In the genomic region with DNA sequence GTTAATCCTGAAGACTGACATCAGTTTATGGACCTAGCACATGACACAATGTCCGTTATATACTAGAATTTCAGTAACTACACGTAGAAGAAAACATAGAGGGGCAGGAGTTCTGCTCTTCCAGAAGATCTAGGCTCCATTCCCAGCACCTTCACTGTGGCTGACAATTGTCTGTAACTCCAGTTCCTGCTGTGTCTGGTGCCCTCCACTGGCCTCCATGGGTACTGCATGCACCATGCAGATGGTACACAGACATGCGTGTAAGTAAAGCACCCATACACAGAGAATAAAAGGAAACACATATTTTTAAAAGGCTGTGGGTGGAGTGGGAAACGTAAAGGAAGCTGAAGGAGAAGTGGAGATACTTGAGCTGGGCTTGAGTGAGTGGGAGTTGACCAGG, we compare ENCODE assay signal across 12 mouse cellular contexts.
DNase-seq lines count a peak whose midpoint lies in the region; ATAC-seq and TF ChIP-seq lines count a peak whose summit lies in the region.
"Had no signal": no experiment of that assay in that cellular context is flagged by ENCODE, and none has a peak within 500 bp of the region (broad histone marks: within the 10 kb centered on the region; RNA-seq: fewer than 3 reads in every experiment).

No protein-coding gene starts in this region.

- no peaks in the 10 kb centered on the region for H3K27me3 ChIP-seq in lung, postnatal 0 days (replicated peaks; ENCODE audit: insufficient read depth, low read length)
- no peaks in the 10 kb centered on the region for H3K27me3 ChIP-seq in splenic B cell, adult 2 months (ENCODE audit: control insufficient read depth, insufficient read depth, low read length, poor library complexity, severe bottlenecking)
- H3K27me3 ChIP-seq: kidney, embryonic 15.5 days; limb, embryonic 15.5 days; stomach, embryonic 15.5 days had no signal

- H3K9ac ChIP-seq in lung, postnatal 0 days (replicated peaks; ENCODE audit: low read depth): no peak overlapping the region
- H3K9ac ChIP-seq: kidney, embryonic 15.5 days; limb, embryonic 15.5 days; stomach, embryonic 15.5 days had no signal

- H3K4me3 ChIP-seq in lung, postnatal 0 days (ENCODE audit: low read depth, low read length): no peak overlapping the region
- H3K4me3 ChIP-seq: kidney, embryonic 15.5 days; limb, embryonic 15.5 days; stomach, embryonic 15.5 days had no signal

- TF ChIP-seq CTCF in lung, postnatal 0 days (IDR thresholded peaks at IDR 0.05): peak; percentile 83
- TF ChIP-seq CTCF in brain, embryonic 14.5 days (IDR thresholded peaks at IDR 0.05; ENCODE audit: borderline replicate concordance, extremely low read depth, insufficient read depth, insufficient read length): peak; percentile 58; the same call in 1 of the 2 replicates

- peak; percentile 48 for DNase-seq in embryo, embryonic 10 days (ENCODE audit: low spot score)
- no peak for DNase-seq in embryo, embryonic 11 days
- no peak for DNase-seq in lung, postnatal 0 days (ENCODE audit: low spot score)
- DNase-seq in lung, postnatal 14 days: no peak
- DNase-seq in brain, embryonic 14.5 days (ENCODE audit: low read depth): no peak
- peak; percentile 59 for DNase-seq in splenic B cell, adult 2 months (ENCODE audit: low read depth, low spot score)
- no peak for DNase-seq in gastrocnemius, postnatal 25 days
- no peak for DNase-seq in frontal cortex, postnatal 25 days (ENCODE audit: low spot score in 2 of 2)
- DNase-seq: cerebellum, adult 18-20 months had no signal

- no peak overlapping the region for H3K27ac ChIP-seq in lung, postnatal 0 days (ENCODE audit: low read length)
- H3K27ac ChIP-seq: kidney, embryonic 15.5 days; limb, embryonic 15.5 days; stomach, embryonic 15.5 days had no signal

- TF ChIP-seq EP300 in lung, postnatal 0 days (IDR thresholded peaks at IDR 0.05): no peak

- no peak for TF ChIP-seq POLR2A in brain, embryonic 14.5 days (IDR thresholded peaks at IDR 0.05; ENCODE audit: borderline replicate concordance, extremely low read depth, insufficient read depth, insufficient read length, poor library complexity, severe bottlenecking)

- H3K36me3 ChIP-seq in lung, postnatal 0 days (ENCODE audit: insufficient read depth, low read length): no peaks in the 10 kb centered on the region
- no peaks in the 10 kb centered on the region for H3K36me3 ChIP-seq in splenic B cell, adult 2 months (ENCODE audit: control insufficient read depth, insufficient read depth, low read length, poor library complexity, severe bottlenecking)
- H3K36me3 ChIP-seq: kidney, embryonic 15.5 days; limb, embryonic 15.5 days; stomach, embryonic 15.5 days had no signal

- H3K9me3 ChIP-seq in lung, postnatal 0 days (ENCODE audit: low read length): no peaks in the 10 kb centered on the region
- H3K9me3 ChIP-seq: kidney, embryonic 15.5 days; limb, embryonic 15.5 days; stomach, embryonic 15.5 days had no signal

- 72% methylated on average over 4 of the region's 4 CpGs for WGBS in lung, postnatal 0 days

- H3K4me2 ChIP-seq in lung, postnatal 0 days (replicated peaks; ENCODE audit: low read depth, low read length): no peak overlapping the region
- H3K4me2 ChIP-seq: kidney, embryonic 15.5 days; limb, embryonic 15.5 days; stomach, embryonic 15.5 days had no signal

- ATAC-seq in lung, postnatal 0 days: no peak

- H3K4me1 ChIP-seq in lung, postnatal 0 days (ENCODE audit: insufficient read depth, low read depth, low read length): no peaks in the 10 kb centered on the region; the same call in 1 of the 2 replicates
- H3K4me1 ChIP-seq: kidney, embryonic 15.5 days had no signal

Comparison
In these comparisons a context has a peak if more than half of its experiments do, and no peak if none do; other contexts are left out.
1. DNase-seq: peak in embryo, embryonic 10 days (single experiment) and splenic B cell, adult 2 months (single experiment); none in embryo, embryonic 11 days (single experiment), lung, postnatal 0 days (single experiment), lung, postnatal 14 days (single experiment), brain, embryonic 14.5 days (single experiment), gastrocnemius, postnatal 25 days (single experiment) and frontal cortex, postnatal 25 days (0 of 2).